Mouse (Mus musculus) embryo, embryonic 11.5 days (tissue): Measurements from ENCODE around the gene Tbata.
A peak's percentile ranks its signal among the peaks of the same experiment; 100 is the strongest.

Experiments used
- DNase-seq: peaks from one replicate; pipeline ENCODE4 v3.0.0-alpha.2; 2012; ENCODE audit warnings: low read depth, low spot score

Tbata gene

DNA sequence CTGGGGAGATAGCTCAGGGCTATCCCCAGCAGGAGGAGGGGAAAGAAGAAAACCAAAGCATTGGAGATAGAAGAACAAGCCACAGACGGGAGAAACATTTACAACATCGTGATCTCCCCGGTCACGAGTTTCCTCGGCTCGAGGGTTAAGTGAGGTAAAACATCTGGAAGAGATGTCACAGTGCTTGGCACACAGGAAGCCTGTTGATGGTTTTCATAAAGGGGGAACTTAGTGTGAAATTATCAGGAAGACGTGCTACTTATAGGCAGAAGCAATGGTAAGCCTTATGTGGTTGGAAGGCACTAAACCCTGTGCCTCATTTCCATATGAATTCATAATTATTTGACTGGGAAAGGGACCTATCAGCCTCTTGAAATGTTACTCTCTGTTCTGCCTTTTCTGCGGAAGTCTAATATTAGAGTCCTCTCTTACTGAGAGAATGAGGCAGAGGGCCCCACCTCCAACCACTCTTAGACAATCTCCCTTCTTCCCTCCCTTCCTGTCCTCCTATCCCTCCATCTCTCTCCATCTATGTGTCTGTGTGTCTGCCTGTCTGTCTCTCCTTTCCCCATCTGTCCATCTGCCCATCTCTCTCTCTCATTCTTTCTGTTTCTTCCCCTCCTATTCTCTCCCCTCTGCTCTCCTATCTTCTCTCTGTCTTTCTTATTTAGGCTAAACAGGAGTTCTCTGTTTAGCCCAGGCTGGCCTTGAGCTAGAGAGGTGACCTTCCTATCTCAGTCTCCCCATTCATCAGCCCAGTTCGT lies 4.2 kb upstream of the Tbata start:
- DNase-seq, result no peak

DNA sequence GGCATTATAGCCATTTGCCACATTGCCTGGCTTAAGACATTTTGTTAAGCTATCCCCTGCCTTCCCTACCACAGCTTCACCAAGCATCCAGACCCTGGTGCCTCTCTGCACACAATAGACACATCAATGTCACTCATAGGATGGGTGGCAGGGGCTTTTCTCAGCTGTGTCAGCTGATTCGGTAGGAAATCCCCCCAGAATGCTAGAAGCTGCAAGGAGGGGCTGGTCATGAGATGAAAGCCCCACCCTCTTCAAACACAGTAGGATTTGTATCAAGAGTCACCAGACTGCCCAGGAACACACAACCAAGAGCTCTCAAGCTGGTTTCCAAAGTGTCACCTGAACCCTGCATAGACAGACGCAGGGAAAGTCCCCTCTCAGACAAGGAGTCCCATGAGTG lies 3.4 kb upstream of the Tbata start:
- no peak for DNase-seq

DNA sequence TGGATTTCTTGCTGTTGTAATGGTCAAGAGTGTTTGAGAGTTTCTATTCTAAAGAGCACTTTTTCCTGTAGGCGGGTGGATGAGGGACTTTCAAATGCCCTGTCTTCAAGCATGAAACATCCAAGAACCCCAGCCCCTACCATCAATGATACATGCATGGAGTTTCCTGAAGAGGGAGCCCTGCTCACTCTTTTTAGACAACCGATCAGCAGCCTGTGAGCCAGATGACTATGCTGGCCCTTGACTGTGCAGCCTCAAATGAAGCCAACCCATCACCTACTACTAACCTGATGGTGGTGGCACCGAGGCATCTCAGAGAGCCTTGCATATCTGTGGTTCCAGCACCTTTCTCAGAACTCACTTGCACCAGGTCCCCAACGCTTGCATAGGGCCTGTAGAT lies 742 bp downstream of the Tbata start:
- no peak for DNase-seq

DNA sequence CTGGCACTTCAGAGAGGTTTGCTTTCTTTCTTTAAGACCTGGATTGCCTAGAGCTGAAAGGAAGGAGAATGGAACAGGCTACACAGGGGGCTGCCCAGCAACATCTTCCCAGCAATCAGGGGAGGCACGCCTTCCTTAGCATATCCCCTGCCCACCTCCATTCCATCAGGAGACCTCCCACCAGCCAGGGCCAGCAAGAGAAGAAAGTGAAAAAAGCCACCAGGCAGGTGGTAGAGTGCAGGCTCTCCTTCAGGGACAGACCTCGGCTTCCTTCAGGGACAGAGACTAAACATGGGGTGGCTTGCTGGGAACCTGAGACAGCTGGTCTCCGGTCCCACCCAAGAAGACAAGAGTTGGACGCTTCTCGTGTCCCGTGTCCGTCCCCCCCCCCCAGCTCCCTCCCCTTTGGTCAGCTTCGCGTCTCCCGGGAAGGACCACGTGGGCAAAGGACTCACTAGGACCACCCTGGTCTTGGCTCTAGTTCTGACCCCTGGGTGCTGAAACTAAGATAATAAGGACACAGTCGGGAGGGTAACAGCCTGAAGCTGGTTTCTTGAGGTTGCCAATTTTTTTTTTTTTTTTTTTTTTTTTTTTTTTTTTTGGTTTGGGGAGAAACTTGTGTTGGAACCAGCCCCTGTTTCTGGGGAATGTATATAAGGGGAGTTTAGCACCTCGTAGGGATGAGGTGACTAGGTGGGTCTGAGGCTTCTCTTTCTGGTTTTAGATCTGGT lies 3.1 kb downstream of the Tbata start:
- no peak for DNase-seq

DNA sequence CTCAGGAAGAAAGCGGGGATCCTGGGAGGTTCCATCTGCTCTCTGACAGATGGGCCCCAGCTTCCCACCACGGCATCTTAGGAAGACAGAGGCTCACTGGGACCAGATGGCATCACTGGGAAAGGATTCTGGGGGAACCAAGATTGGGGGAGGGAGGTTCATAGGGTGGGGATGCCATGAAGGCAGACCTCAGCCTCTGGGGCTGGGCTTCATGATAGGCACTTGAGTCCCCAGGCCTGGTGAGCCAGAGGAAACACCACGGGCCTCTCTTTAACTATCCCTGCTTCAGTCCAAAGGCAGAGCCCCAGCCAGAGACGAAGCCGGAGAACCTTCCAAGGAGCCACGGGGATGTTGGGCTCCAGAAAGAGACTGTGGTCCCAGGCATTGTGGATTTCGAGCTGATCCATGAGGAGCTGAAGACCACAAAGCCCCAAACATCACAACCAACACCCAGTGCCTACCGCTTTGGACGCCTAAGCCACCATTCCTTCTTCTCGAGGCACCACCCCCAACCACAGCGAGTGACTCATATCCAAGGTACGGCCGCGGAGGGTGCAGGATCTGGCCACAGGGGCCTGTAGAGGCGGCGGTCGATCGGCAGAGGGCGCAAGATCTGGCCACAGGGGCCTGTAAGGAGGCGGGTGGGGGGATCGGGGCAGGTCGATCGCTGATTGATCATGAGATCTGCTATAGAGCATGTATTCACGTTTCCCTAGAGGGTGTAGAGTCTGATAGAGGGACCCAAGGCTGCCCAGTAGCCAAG lies 3.9 kb downstream of the Tbata start:
- DNase-seq, result peak; percentile 16

DNA sequence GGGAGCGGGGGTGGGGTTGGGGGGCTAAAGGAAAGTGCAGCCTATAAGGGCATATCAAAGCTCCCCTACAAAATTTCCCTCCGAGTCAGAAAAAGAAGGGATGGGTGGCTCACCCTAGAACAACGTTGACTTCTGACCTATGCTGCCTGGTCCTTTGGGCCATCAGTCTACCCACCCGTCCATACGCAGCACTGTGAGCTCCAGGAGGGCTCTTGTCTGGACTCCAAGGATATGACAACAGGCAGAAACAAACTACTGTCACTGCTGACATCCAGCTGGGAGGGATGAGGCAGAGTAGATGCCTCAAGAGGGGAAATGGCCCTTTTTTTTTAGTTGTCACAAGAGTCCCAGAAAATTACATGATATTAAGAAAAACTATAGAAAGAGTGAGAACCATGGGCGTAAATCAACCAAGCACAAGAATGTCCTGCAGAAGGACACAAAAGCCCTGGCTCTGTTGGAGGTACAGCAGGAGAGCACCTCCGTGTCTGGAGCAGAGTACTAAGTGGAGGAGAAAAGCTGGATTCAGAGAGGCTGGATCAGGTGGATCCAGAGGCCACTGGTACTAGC lies 4.6 kb downstream of the Tbata start:
- no peak for DNase-seq

DNA sequence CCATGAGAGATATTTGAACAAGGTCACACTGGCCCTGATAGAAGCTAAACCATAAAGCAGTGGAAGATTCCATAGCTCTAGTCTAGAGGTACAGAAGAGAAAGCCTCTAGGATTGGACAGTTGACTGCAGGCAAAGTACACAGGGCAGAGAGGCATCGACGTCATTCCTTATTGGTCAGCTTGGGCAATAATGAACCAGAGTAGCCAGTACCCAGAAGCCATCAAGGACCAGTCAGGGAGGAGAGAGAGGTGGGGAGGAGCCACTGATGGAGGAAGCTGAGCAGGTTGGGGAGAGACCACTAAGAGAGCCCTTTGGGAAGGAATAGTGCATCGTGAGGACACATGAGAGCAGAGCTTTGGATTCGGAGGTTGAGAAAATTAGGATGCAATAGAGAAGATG lies 6.0 kb downstream of the Tbata start:
- no peak for DNase-seq

DNA sequence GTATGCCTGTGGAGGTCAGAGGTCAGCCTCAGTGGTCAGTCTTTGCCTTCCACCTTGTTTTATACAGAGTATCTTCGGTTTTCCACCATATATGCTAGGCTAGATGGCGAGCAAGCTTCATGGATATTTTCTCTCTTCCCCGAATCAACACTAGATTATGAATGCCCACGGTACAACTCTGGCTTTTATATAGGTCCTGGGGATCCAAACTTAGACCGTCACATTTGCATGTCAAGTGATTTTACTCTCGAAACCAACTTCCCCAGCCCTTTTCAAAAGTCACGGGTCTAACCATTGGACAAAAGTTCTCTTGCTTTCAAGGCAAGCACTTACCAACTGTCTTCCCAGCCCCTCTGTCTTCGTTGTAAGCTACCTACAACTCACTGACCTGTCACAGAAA lies 6.9 kb downstream of the Tbata start:
- no peak for DNase-seq

DNA sequence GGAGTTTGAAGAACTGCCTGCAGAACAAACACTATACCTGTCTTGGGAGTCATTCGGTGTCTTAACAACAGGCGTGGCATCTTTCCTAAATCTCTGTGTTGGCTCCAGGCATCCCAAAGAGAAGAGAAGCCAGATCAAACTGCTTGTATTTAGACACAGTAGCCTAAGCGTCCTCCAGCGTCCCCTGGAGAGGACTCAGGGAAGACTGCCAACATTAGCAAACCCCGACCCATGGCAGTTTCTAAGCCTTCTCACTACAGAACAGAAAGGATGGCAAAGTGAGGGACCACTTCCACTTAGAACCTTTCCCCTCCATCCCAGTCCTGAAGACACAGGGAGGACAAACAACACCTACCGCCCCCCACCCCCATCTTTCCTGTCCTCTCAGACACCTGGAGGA lies 8.2 kb downstream of the Tbata start:
- DNase-seq, result no peak

DNA sequence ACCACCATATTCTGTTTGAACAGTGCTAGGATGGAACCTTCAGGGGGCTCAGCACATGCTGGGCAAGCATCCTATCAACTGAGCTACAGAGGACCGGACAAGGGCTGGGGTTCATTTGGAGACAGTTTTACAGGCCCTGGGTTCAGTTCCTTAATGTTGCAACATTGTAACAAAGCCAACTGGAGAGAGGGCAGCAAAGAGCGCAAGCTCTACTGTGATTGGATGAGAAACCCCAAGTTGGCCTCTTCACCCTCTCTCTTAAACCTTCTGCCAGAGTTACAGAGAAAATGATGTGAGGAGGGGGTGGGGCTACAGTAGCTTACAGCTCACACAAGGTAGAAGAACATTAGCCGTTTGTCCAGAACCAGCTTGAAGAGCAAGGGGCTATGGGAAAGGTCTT lies 15.2 kb downstream of the Tbata start:
- no peak for DNase-seq

DNA sequence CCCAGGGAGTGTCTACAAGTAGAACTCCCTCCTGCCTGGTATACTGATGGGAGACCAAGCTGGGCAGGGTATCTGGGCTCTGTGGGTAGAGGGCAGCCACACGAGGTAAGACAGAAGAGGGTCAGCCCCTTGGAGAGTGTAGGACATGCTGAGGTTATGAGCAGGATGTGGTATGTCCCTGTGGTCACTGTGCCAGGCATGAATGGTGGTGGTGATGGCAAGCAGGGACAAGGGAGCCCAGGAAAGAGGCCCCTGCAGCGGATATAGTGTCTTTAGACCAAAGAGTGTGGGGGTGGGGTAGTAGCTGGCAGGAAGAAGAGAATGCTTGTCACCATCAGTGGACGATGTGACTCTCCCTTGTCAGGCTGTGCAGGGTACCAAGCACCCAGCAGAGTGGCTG lies 16.3 kb downstream of the Tbata start:
- DNase-seq, result no peak

DNA sequence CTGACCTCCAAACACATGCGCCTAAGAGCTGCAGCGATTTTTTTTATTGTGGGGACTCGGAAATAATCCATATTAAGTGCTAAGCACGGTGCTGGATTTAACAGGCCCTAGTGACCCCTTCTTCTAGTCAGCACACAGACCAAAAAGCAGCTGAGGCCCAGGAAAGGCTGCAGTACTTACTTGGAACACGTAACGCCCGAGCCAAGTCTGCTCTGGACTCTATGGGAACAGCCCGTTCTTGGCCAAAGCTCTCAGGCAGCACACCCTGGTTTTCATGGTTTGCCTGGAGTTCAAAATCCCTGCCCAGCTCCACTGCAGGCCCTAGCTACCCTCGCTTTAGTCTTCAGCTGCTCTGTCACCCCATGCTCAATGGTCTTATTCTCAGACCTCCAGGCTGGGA lies 22.9 kb downstream of the Tbata start:
- DNase-seq, result no peak

DNA sequence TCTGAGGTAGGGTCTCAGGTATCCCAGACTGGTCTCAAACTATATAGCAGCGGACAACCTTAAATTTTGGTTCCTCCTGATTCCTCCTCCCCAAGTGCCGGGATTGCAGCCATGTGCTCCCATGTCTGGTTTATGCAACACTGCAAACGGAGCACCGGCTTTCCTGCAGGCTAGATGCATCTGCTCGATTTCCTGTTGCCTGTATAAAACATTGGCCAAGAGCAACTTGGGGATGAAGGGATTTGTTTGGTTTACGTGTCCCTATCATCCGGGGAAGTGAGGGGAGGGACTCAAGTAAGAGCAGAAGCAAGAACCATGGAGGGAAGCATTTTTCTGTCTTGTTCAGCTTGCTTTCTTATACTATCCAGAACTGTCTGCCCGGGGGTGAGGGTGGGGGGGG lies 23.5 kb downstream of the Tbata start:
- DNase-seq, result no peak

DNA sequence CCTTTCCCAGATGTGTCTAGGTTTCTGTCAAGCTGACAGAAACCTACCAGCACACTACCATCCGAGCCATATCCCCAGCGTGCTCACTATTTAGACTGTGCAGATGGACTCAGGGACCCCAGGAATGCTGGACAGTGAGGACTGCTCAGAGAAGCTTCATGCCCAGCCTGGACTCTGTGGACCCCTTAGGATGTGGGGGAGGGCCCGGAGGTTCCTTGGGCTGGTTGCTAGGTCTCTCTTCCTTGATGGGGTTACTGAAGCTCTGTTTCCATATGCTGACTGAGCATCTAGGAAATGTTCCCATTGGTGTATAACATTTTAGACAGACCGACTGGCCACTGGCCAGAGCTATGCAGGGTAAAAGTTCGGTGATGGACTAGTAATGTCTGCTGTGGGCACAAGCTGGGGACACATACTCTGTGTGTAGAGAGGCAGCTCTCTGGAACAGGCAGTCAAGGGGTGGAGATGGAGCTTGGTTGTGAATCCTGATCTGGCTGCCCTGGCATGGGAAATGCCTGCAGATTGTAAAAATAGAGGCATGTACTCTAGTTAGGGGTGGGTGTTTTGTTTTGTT lies 24.1 kb downstream of the Tbata start:
- DNase-seq, result no peak

DNA sequence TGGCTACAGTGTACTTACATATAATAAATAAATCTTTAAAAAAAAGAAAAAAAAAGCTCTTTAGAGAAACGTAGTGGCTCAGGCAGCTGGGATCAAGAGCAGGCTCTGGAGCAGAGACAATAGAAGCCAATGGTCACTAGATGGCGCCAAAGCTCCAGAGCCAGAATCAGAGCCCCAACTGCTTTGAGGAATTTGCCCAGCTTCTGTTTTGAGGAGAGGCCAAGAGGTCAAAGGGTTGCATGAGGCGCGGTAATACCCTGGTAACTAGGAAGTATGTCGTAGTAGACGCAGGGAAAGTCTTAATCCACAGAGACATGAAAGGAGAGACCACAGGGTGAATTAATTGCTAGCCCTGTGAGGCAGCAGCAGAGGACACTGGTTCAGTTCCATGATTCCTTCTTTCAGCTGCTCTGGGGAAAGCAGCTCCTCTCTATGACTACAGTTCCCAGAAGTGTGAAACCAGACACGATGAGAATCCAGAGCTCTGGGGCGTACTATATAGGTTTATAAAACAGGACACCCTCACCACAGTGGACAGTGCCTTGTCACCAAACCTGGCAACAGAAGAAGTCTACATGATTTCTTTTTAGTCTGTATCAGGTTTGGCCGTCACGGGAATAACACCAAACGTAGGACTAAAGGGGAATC lies 27.9 kb downstream of the Tbata start:
- DNase-seq, result peak; percentile 79

DNA sequence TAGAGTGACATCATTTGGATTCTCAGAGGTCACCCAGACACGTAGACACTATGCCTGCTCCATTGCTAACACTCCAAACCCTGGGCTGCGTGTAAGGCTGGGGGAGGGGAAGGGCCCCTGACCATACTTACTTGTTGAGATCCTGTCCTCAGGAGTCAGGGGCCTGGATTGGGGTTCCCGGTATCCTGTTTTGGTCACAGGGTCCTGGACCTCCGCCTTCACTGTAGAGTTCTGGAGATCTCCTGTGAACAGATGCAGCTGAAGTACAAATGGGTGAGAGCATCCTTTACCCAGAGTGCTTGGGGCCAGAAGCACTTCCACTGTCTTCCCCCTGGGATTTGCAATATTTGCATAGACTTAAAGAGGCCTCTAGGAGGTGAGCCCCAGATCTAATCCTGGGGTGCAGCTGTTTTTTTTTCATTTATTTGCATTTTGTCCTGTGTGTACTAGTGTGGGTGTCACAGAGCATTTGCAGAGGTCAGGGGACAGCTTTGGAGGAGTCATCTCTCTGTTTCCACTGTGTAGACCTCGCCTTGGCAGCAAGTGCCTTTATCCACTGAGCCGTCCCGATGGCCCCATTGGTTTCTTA lies 28.6 kb downstream of the Tbata start:
- no peak for DNase-seq

DNA sequence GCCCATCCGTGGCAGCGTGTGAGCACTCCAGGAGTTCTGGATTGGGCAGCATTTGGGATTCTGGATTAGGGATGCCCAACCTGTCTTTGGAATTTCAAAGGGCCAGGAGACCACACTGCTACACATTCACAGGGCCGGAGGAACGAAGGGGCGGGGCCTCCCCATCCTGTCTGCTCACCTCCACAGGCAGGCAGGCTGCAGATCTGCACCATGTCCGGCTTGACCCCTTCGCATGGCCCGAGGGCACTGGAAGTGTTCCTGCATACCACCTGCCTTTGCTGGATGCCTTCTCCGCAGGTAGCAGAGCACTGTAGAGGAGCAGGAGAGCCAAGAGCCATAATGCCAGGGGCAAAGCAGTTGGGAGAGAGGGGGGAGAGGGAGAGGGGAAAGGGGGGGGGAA lies 29.2 kb downstream of the Tbata start:
- no peak for DNase-seq

DNA sequence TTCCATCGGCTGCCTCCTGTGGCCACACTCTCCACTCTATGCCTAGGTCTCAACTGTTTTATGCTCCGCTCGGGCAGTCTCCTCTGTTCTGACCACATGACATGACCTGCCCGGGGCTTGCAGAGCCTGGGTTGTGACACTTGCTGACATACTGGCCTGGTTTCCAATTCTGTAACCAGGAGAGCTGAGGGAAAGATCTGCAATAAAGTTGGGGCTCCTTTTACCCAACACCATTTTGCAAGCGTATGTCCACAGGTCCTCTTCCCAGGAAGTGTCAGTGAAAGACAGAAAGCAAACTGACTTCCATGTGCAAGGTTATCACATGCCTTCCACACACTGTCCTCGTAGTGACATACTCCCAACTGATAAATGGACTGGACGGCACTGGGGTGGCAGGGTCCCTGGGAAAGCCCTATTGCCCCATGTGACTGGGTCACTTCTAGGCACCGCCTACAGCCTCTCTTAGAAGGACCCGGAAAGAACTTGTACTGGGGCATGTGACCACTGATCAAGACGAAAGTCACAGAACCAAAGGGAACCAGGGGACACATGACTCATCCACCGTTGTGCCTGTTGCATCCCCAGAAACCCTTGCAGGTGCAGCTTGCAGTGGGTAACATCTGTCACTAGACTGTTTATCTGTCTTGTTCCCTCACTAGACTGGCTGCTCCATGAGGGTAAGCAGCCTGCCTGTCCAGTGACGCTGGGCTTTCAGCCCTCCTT lies 30.0 kb downstream of the Tbata start:
- DNase-seq, result no peak

DNA sequence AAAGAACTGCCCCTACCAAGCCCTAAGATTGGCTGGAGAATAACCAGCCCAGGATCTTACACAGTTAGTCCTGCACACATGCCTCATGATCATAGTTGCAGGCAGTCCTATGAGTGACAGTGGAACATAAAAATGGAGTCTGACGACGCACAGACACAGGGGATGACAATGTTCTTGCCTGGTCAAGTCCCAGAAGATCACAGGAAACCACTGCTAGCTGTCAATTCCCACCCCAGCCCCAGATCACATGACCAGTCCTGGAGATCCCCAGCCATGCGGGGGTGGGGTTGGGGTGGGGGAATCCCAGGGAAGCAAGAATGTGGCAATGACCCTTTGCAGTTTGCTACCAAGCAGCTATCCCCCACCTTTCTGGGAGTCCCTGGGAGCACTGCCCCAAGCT lies 32.2 kb downstream of the Tbata start:
- DNase-seq, result no peak

DNA sequence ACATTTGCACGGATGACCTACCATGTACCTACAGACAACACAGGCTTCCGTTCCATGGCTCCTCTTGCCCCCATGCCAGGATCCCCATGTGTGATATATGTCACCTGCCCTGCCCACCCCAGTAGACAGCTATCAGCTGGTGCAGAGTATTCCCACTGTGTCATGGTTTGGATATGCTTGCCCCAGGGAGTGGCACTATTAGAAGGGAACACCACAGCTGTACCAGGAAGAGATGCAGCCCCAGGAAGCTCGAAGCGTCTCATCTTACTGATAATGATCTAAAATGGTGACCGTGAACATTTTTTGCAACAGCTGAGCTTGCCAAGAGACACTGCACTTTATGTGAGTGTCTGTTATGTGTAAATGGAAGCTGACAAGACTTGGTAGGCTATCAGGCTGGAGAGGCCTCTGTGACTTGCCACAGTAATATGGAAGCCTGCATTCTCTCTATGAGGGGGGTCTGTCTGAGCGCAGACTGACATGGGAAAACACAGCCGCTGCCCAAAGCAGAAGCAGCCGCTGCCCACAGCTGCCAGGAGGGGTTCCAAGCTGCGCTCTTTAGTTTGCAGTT lies 36.4 kb downstream of the Tbata start:
- DNase-seq, result no peak
